In genomic region chr3:51764175-51764574, GRCm38 (mm10) we compare ENCODE assay signal across 26 mouse cellular contexts.
DNase-seq lines count a peak whose midpoint lies in the region; ATAC-seq lines count a peak whose summit lies in the region.
"Had no signal": no experiment of that assay in that cellular context is flagged by ENCODE, and none has a peak within 500 bp of the region (broad histone marks: within the 10 kb centered on the region; RNA-seq: fewer than 3 reads in every experiment).

No protein-coding gene starts in this region.

- peaks cover 33% of the 10 kb centered on the region for H3K4me1 ChIP-seq in hindbrain, embryonic 13.5 days (replicated peaks)
- no peaks in the 10 kb centered on the region; the same call in 1 of the 2 replicates for H3K4me1 ChIP-seq in hindbrain, embryonic 11.5 days (replicated peaks; ENCODE audit: control insufficient read depth, insufficient read depth, low read length)
- H3K4me1 ChIP-seq in midbrain, embryonic 14.5 days (ENCODE audit: control insufficient read depth, insufficient read depth, low read length) = peaks cover 18% of the 10 kb centered on the region
- H3K4me1 ChIP-seq in midbrain, embryonic 15.5 days = peaks cover 12% of the 10 kb centered on the region
- H3K4me1 ChIP-seq: embryonic facial prominence, embryonic 15.5 days; heart, embryonic 12.5 days had no signal

- no peak for ATAC-seq in hindbrain, embryonic 13.5 days (ENCODE audit: low FRiP score)
- ATAC-seq in hindbrain, embryonic 11.5 days (ENCODE audit: low FRiP score) = no peak
- no peak for ATAC-seq in midbrain, embryonic 14.5 days (ENCODE audit: low FRiP score, low TSS enrichment)
- ATAC-seq in midbrain, embryonic 15.5 days (replicated peaks) = no peak
- ATAC-seq in common myeloid progenitor, adult 5-6 weeks (replicated peaks; ENCODE audit: low read depth, poor library complexity, severe bottlenecking) = peak; percentile 46
- ATAC-seq in megakaryocyte, adult 5-6 weeks (ENCODE audit: poor library complexity, severe bottlenecking) = peak; percentile 10; the same call in 1 of the 2 replicates
- ATAC-seq: forebrain, embryonic 15.5 days; hindbrain, postnatal 0 days; inflammation-experienced regulatory T-cells, adult 6 months; Patski had no signal

- H3K9ac ChIP-seq in hindbrain, embryonic 13.5 days = no peak overlapping the region
- no peak overlapping the region for H3K9ac ChIP-seq in hindbrain, embryonic 11.5 days (ENCODE audit: low read depth, low read length)
- no peak overlapping the region for H3K9ac ChIP-seq in midbrain, embryonic 14.5 days (replicated peaks; ENCODE audit: low read length)
- no peak overlapping the region for H3K9ac ChIP-seq in midbrain, embryonic 15.5 days
- H3K9ac ChIP-seq: embryonic facial prominence, embryonic 12.5 days; embryonic facial prominence, embryonic 15.5 days; forebrain, embryonic 12.5 days; forebrain, embryonic 15.5 days; heart, embryonic 12.5 days; hindbrain, embryonic 14.5 days had no signal

- peak overlapping the region; percentile 46; the same call in 1 of the 2 replicates for H3K27ac ChIP-seq in hindbrain, embryonic 13.5 days
- no peak overlapping the region for H3K27ac ChIP-seq in hindbrain, embryonic 11.5 days (ENCODE audit: low read depth, low read length)
- peak overlapping the region; percentile 20; the same call in 1 of the 2 replicates for H3K27ac ChIP-seq in midbrain, embryonic 14.5 days (replicated peaks; ENCODE audit: low read depth, low read length)
- no peak overlapping the region for H3K27ac ChIP-seq in midbrain, embryonic 15.5 days
- H3K27ac ChIP-seq: embryonic facial prominence, embryonic 12.5 days; embryonic facial prominence, embryonic 15.5 days; forebrain, embryonic 12.5 days; forebrain, embryonic 15.5 days; hindbrain, embryonic 14.5 days; hindbrain, postnatal 0 days had no signal

- no peak for DNase-seq in hindbrain, embryonic 11.5 days (ENCODE audit: low spot score)
- no peak for DNase-seq in midbrain, embryonic 14.5 days
- no peak for DNase-seq in left cerebral cortex, adult 8-10 months (ENCODE audit: low spot score in 2 of 2)
- DNase-seq in right cerebral cortex, postnatal 4 days = no peak
- DNase-seq: adrenal gland, postnatal 10 days; adrenal gland, postnatal 36 days; cerebellum, adult 18-20 months; cerebellum, adult 9-10 months; cerebellum, postnatal 14 days; gastrocnemius, postnatal 25 days; heart, postnatal 14 days had no signal

- H3K4me2 ChIP-seq in hindbrain, embryonic 13.5 days = no peak overlapping the region
- no peak overlapping the region for H3K4me2 ChIP-seq in hindbrain, embryonic 11.5 days (replicated peaks; ENCODE audit: low read depth, low read length)
- no peak overlapping the region for H3K4me2 ChIP-seq in midbrain, embryonic 14.5 days (ENCODE audit: low read length)
- no peak overlapping the region for H3K4me2 ChIP-seq in midbrain, embryonic 15.5 days
- H3K4me2 ChIP-seq: embryonic facial prominence, embryonic 12.5 days; embryonic facial prominence, embryonic 15.5 days; forebrain, embryonic 12.5 days; forebrain, embryonic 15.5 days; heart, embryonic 12.5 days; hindbrain, embryonic 14.5 days had no signal

- H3K36me3 ChIP-seq in hindbrain, embryonic 13.5 days = no peaks in the 10 kb centered on the region
- H3K36me3 ChIP-seq in hindbrain, embryonic 11.5 days (ENCODE audit: control insufficient read depth, insufficient read depth, low read length) = no peaks in the 10 kb centered on the region
- no peaks in the 10 kb centered on the region for H3K36me3 ChIP-seq in midbrain, embryonic 14.5 days (ENCODE audit: control insufficient read depth, insufficient read depth, low read length)
- H3K36me3 ChIP-seq in midbrain, embryonic 15.5 days (replicated peaks) = no peaks in the 10 kb centered on the region
- H3K36me3 ChIP-seq: embryonic facial prominence, embryonic 12.5 days; embryonic facial prominence, embryonic 15.5 days; forebrain, embryonic 12.5 days; forebrain, embryonic 15.5 days; G1E; heart, embryonic 12.5 days had no signal

- no peak overlapping the region for H3K4me3 ChIP-seq in hindbrain, embryonic 13.5 days
- no peak overlapping the region for H3K4me3 ChIP-seq in hindbrain, embryonic 11.5 days (ENCODE audit: low read depth, low read length)
- no peak overlapping the region for H3K4me3 ChIP-seq in midbrain, embryonic 14.5 days (replicated peaks; ENCODE audit: low read depth, low read length)
- no peak overlapping the region for H3K4me3 ChIP-seq in midbrain, embryonic 15.5 days
- H3K4me3 ChIP-seq: embryonic facial prominence, embryonic 12.5 days; embryonic facial prominence, embryonic 15.5 days; forebrain, embryonic 12.5 days; forebrain, embryonic 15.5 days; heart, embryonic 12.5 days had no signal

- 93% methylated on average over 3 of the region's 3 CpGs for WGBS in hindbrain, embryonic 13.5 days
- WGBS in hindbrain, embryonic 11.5 days = 87% methylated on average over 3 of the region's 3 CpGs
- 91% methylated on average over 3 of the region's 3 CpGs for WGBS in midbrain, embryonic 14.5 days
- 79% methylated on average over 3 of the region's 3 CpGs for WGBS in midbrain, embryonic 15.5 days

- H3K9me3 ChIP-seq in hindbrain, embryonic 13.5 days = no peaks in the 10 kb centered on the region
- H3K9me3 ChIP-seq in hindbrain, embryonic 11.5 days (ENCODE audit: control insufficient read depth, low read length) = no peaks in the 10 kb centered on the region
- H3K9me3 ChIP-seq in midbrain, embryonic 14.5 days (ENCODE audit: control insufficient read depth, low read length) = no peaks in the 10 kb centered on the region
- no peaks in the 10 kb centered on the region for H3K9me3 ChIP-seq in midbrain, embryonic 15.5 days
- H3K9me3 ChIP-seq: embryonic facial prominence, embryonic 12.5 days; embryonic facial prominence, embryonic 15.5 days; forebrain, embryonic 12.5 days; forebrain, embryonic 15.5 days; G1E; heart, embryonic 12.5 days had no signal

- H3K27me3 ChIP-seq in hindbrain, embryonic 13.5 days = no peaks in the 10 kb centered on the region
- no peaks in the 10 kb centered on the region for H3K27me3 ChIP-seq in hindbrain, embryonic 11.5 days (ENCODE audit: control insufficient read depth, insufficient read depth, low read length)
- H3K27me3 ChIP-seq in midbrain, embryonic 14.5 days (ENCODE audit: control insufficient read depth, insufficient read depth, low read length) = no peaks in the 10 kb centered on the region
- H3K27me3 ChIP-seq in midbrain, embryonic 15.5 days (replicated peaks) = no peaks in the 10 kb centered on the region
- H3K27me3 ChIP-seq: CH12.LX; embryonic facial prominence, embryonic 12.5 days; embryonic facial prominence, embryonic 15.5 days; forebrain, embryonic 12.5 days; forebrain, embryonic 15.5 days; heart, embryonic 12.5 days; Patski had no signal

Comparison
In these comparisons a context has a peak if more than half of its experiments do, and no peak if none do; other contexts are left out.
1. H3K27ac ChIP-seq: peak in hindbrain, embryonic 13.5 days (single experiment) and midbrain, embryonic 14.5 days (single experiment); none in hindbrain, embryonic 11.5 days (single experiment) and midbrain, embryonic 15.5 days (single experiment).
2. ATAC-seq: peak in common myeloid progenitor, adult 5-6 weeks (single experiment) and megakaryocyte, adult 5-6 weeks (single experiment); none in hindbrain, embryonic 13.5 days (single experiment), hindbrain, embryonic 11.5 days (single experiment), midbrain, embryonic 14.5 days (single experiment) and midbrain, embryonic 15.5 days (single experiment).